Mouse (Mus musculus) G1E (cell line): ENCODE results near the gene Hcls1.

ENCODE experiments used
- CTCF ChIP-seq: IDR thresholded peaks from 2 replicates; pipeline ENCODE4 v1.5.1; 2012; ENCODE audit warnings: low read depth, low read length, inconsistent platforms, mixed read lengths
- GATA1 ChIP-seq: IDR thresholded peaks from 2 replicates; pipeline ENCODE4 v1.6.1; 2012; ENCODE audit warnings: borderline replicate concordance, low read length, inconsistent platforms, mixed read lengths
- POLR2AphosphoS5 ChIP-seq: IDR thresholded peaks from 2 replicates; pipeline ENCODE4 v1.6.1; 2012; ENCODE audit warnings: low read depth, low read length, inconsistent platforms; ENCODE audit not compliant: insufficient replicate concordance
- TAL1 ChIP-seq: conservative IDR thresholded peaks from 2 replicates; pipeline ENCODE4 v1.6.1; 2012; ENCODE audit warnings: low read depth, low read length, inconsistent platforms, mixed read lengths

DNA sequence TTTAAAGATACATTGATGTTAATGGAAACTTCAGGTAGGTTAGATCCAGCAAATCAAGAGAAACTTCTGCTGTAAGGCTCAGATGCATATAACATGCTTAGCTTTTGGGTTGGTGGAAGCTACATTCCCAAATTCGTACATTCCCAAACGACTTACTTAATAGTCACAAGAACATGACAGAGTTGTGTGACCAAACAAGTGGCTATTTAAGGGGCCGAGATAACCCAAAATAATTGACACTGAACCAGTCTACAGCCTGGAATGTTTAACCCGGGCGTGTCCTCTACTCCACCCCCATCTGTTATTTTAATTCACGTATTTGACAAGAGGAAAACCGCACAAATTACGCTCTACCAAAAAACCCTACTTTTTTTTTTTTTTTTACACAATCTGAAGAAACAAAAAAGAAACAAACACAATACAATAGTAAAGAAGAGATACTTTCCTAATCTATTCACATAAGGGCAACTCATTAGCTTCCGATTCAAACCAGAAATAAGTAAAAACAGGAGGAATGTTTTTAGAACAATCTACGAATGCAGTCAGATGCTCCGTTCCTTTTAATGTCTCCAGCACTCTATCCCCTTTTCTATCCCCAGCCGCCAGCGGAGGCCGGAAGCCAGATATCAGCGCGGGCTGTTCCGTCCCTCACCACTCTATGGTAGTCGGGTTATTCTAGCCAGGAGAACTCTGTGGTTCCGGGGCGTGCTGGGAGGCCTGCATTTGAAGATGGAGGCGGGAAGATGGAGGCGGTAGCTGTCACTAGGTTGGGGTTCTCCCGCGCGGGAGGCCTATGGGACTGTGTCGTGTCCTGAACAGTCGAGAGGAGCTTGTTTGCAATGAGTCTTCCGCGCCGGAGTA is 76.5 kb downstream of the Hcls1 start, which contains the start of gene Polq:
- no peak for TF ChIP-seq CTCF
- no peak for TF ChIP-seq GATA1
- no peak for TF ChIP-seq TAL1
- no peak for TF ChIP-seq POLR2AphosphoS5
